Mouse (Mus musculus): Measurements from ENCODE around the gene Usp9y.

The Usp9y gene

GRCm38 (mm10) chrY:1459682-1460081, at the start of gene Usp9y:
Gene Usp9y (minus strand): TSS chrY:1459782.
- no peak for ATAC-seq (ENCODE audit: low TSS enrichment)

GRCm38 (mm10) chrY:1293708-1294107, 165.9 kb downstream of the Usp9y start:
- no peak for ATAC-seq (ENCODE audit: low TSS enrichment)

GRCm38 (mm10) chrY:1286171-1286795, 173.3 kb downstream of the Usp9y start, which contains the start of gene Ddx3y:
Gene Ddx3y (minus strand): TSS chrY:1286629.
- ATAC-seq (ENCODE audit: low TSS enrichment), result peak; percentile 100

GRCm38 (mm10) chrY:1285735-1286134, 173.8 kb downstream of the Usp9y start:
- ATAC-seq (ENCODE audit: low TSS enrichment), result peak; percentile 47; the same call in 1 of the 2 replicates

Measured in frontal cortex, adult (tissue).